Mouse (Mus musculus) B cell, adult 2 months (primary cell): ENCODE data around the gene Med15.
"Not testable (repeated sequence)": the region's sequence is repeated elsewhere in the genome, so short reads cannot be mapped to it uniquely, and the experiment has no call there.

Source experiments
- DNase-seq, 2 experiments: peaks; one replicate each; pipeline ENCODE4 v3.0.0; 2022

Gene Med15

GRCm38 (mm10) chr16:17732841-17733340, at the start of gene Med15:
Gene Med15 (minus strand): TSS chr16:17732891.
- DNase-seq: no peak

GRCm38 (mm10) chr16:17779692-17780091, 47.0 kb upstream of the Med15 start:
- DNase-seq: no peak

GRCm38 (mm10) chr16:17778223-17778622, 45.5 kb upstream of the Med15 start:
- DNase-seq: no peak

GRCm38 (mm10) chr16:17776828-17777227, 44.1 kb upstream of the Med15 start:
- DNase-seq: peak; percentile 34 to 46

- DNase-seq: no peak
Observed at GRCm38 (mm10) chr16:17771117-17771865, 38.6 kb upstream of the Med15 start.

GRCm38 (mm10) chr16:17768834-17769233, 36.1 kb upstream of the Med15 start:
- DNase-seq: no peak

- DNase-seq: no peak
Observed at GRCm38 (mm10) chr16:17764108-17764511, 31.4 kb upstream of the Med15 start.

GRCm38 (mm10) chr16:17761074-17761473, 28.4 kb upstream of the Med15 start:
- DNase-seq: no peak

- DNase-seq: peak; percentile 46 to 50
Observed at GRCm38 (mm10) chr16:17760657-17761056, 28.0 kb upstream of the Med15 start.

GRCm38 (mm10) chr16:17759813-17760321, 27.2 kb upstream of the Med15 start:
- peak in 1 of 2 experiments; percentile 34 for DNase-seq

- peak; percentile 90 to 91 for DNase-seq
Observed at GRCm38 (mm10) chr16:17759344-17759773, 26.7 kb upstream of the Med15 start, which contains the start of gene Klhl22. Gene Klhl22 (plus strand): TSS chr16:17759618.

- no peak for DNase-seq
Observed at GRCm38 (mm10) chr16:17758902-17759301, 26.2 kb upstream of the Med15 start.

GRCm38 (mm10) chr16:17757756-17758155, 25.1 kb upstream of the Med15 start:
- DNase-seq: no peak

GRCm38 (mm10) chr16:17753686-17754085, 21.0 kb upstream of the Med15 start:
- no peak for DNase-seq

- no peak for DNase-seq
Observed at GRCm38 (mm10) chr16:17753001-17753400, 20.3 kb upstream of the Med15 start.

GRCm38 (mm10) chr16:17745067-17745466, 12.4 kb upstream of the Med15 start:
- DNase-seq: no peak

GRCm38 (mm10) chr16:17744536-17744935, 11.8 kb upstream of the Med15 start:
- DNase-seq: peak; percentile 63

- no peak for DNase-seq
Observed at GRCm38 (mm10) chr16:17743279-17743678, 10.6 kb upstream of the Med15 start.

GRCm38 (mm10) chr16:17742810-17743209, 10.1 kb upstream of the Med15 start:
- DNase-seq: no peak

GRCm38 (mm10) chr16:17740080-17740479, 7.4 kb upstream of the Med15 start:
- no peak for DNase-seq

- no peak for DNase-seq
Observed at GRCm38 (mm10) chr16:17736156-17736555, 3.5 kb upstream of the Med15 start.

- not testable (repeated sequence) for DNase-seq
Observed at GRCm38 (mm10) chr16:17734872-17735271, 2.2 kb upstream of the Med15 start.

GRCm38 (mm10) chr16:17733646-17734045, 955 bp upstream of the Med15 start:
- DNase-seq: no peak

- DNase-seq: no peak
Observed at GRCm38 (mm10) chr16:17732431-17732830, 260 bp downstream of the Med15 start.
